Mouse (Mus musculus) T-cell, adult 66 days (primary cell): ENCODE measurements around the gene Npy4r. TPM values are rescaled to one million over a fixed set of nuclear protein-coding genes. Genes with fewer than 3 reads are reported as not detected.

ENCODE experiments used
- total RNA-seq, 2 experiments: library from RNA; stranded (reverse); gene quantifications; 3 replicates in 1 of 2; 4 replicates in 1 of 2; pipeline ENCODE4 v1.2.4; 2023

Gene Npy4r
- not detected for total RNA-seq

GRCm38 (mm10) chr14:34152342-34152741 lies at the start of gene Npy4r:
Gene Npy4r (minus strand): TSS chr14:34152489.

DNA sequence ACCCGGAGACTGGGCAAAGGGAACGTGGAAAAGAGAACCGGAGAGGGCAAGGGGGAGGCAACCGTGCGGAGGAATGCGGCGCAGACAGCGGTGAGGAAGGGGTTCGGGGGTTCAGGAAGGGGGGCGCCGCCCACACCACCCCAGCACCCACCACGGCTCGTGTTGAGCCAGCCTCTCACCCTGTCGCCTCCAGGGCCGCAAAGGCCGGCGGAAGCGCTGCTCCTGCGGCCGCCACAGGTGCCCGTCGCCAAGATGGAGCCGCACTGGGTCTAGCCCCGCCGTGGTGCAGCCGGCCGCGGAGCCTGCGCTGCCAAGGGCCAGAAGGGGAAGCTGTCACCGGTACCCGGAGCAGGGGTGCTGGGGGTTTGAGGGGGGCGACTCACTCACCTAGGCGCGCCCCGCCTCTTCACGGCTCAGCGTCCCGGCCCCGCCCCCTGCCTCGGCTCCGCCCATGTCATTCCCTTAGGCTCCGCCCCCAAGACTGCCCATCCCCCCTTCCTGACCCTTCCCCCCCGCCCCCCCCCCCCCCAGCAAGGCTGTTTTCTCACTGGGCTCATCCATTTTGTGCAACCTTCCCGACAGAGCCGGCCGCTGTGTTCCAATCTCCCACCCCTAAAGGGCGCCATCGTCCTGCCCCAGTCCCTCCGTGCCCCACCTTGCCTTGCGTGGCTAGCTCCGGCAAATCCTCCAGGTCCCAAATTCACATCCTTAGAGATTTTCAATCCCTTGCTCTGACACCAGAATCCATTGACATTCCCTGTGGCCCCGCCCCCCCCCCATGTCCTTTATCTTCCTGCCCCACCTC lies 49.1 kb upstream of the Npy4r start, which contains the start of gene Gprin2:
Gene Gprin2 (minus strand): TSS at position 423 of the 805 bp plus-strand sequence.

DNA sequence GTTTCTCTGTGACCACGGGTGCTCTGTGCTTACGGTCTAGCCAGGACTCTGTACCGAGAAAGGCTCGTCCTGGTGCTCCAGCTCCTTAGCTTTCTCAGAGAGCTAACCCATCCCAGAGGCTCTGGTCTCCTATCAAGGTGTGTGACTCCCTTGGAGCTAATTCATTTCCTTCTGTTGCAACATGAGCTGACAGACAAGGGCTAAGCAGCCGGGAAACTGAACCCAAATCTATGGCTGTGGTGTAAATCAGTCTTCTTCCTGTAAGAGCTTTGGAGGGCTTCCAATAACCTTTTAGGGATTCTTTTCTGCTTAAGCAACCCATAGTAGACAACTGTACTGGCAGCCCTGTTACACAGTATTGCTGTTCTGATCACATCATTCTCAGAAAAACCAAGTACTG lies 49.7 kb downstream of the Npy4r start, which contains the start of gene A630023A22Rik:
Gene A630023A22Rik (minus strand): TSS at position 154 of the 400 bp plus-strand sequence.

Other genes with a start within 250 kb of the Npy4r start
- gene Gdf10, start 228.9 kb downstream of the Npy4r start, total RNA-seq: not detected
- not detected for gene Gdf2, start 211.4 kb downstream of the Npy4r start, total RNA-seq
- not detected for gene Rbp3, start 198.5 kb downstream of the Npy4r start, total RNA-seq
- gene Zfp488, start 173.7 kb downstream of the Npy4r start, total RNA-seq: under 1 TPM; 0.12 to 0.17 TPM
- not detected for gene Gm30083, start 137.3 kb downstream of the Npy4r start, total RNA-seq
- not detected for gene Gm5460, start 135.7 kb downstream of the Npy4r start, total RNA-seq
- gene Antxrl, start 99.8 kb downstream of the Npy4r start, total RNA-seq: not detected
- gene Anxa8, start 66.5 kb downstream of the Npy4r start, total RNA-seq: not detected
- gene A630023A22Rik, start 49.7 kb downstream of the Npy4r start, total RNA-seq: not detected
- under 1 TPM in 1 of 2 experiments, not detected in 1; 0.06 TPM for gene Gprin2, start 49.2 kb upstream of the Npy4r start, total RNA-seq
- not detected for gene Syt15, start 67.1 kb upstream of the Npy4r start, total RNA-seq
- 10 to 100 TPM; 19.8 to 20.7 TPM for gene Shld2, start 158.0 kb upstream of the Npy4r start, total RNA-seq
- 100 to 1,000 TPM; 141 to 171 TPM for gene Glud1, start 158.2 kb upstream of the Npy4r start, total RNA-seq
- not detected for gene Fam25c, start 202.9 kb upstream of the Npy4r start, total RNA-seq
- gene Sncg, start 222.3 kb upstream of the Npy4r start, total RNA-seq: not detected
- not detected for gene Mmrn2, start 223.0 kb upstream of the Npy4r start, total RNA-seq